Mouse (Mus musculus): ENCODE measurements around the gene Auh. TPM values are rescaled to one million over a fixed set of nuclear protein-coding genes. Genes with fewer than 3 reads are reported as not detected.

Auh gene
- polyA plus RNA-seq (2012; rRNA removed): 31.8 and 31.9 TPM in 2 replicates

GRCm38 (mm10) chr13:52929209-52930171 lies at the start of gene Auh:
Gene Auh (minus strand): TSS chr13:52929681.

Other genes starting within 250 kb of the Auh start
- 8.2 and 10.9 TPM in 2 replicates for gene Nfil3, start 51.4 kb upstream of the Auh start, polyA plus RNA-seq (2012; rRNA removed)

Data from central nervous system, embryonic 11.5 days (tissue).